Mouse (Mus musculus): ENCODE data around the gene Cenpt.
"Not testable (repeated sequence)": the region's sequence is repeated elsewhere in the genome, so short reads cannot be mapped to it uniquely, and the experiment has no call there.

Cenpt gene

GRCm38 (mm10) chr8:105854303-105854702 is 1.2 kb upstream of the Cenpt start:
- peak in 1 of 2 experiments; percentile 14 for DNase-seq (ENCODE audit: low spot score in 2 of 2)

- no peak for DNase-seq (ENCODE audit: low spot score in 2 of 2)
Observed at GRCm38 (mm10) chr8:105852146-105852729, 840 bp downstream of the Cenpt start.

- peak; percentile 89 to 91 for DNase-seq (ENCODE audit: low spot score in 2 of 2)
Observed at GRCm38 (mm10) chr8:105851651-105852143, 1.4 kb downstream of the Cenpt start.

- no peak for DNase-seq (ENCODE audit: low spot score in 2 of 2)
Observed at GRCm38 (mm10) chr8:105850611-105851010, 2.5 kb downstream of the Cenpt start.

GRCm38 (mm10) chr8:105850014-105850413 is 3.1 kb downstream of the Cenpt start:
- DNase-seq (ENCODE audit: low spot score in 2 of 2), result no peak

- DNase-seq (ENCODE audit: low spot score in 2 of 2), result no peak
Observed at GRCm38 (mm10) chr8:105846678-105847077, 6.4 kb downstream of the Cenpt start.

GRCm38 (mm10) chr8:105839209-105839608 is 13.9 kb downstream of the Cenpt start:
- DNase-seq (ENCODE audit: low spot score in 2 of 2), result no peak

GRCm38 (mm10) chr8:105836991-105837390 is 16.1 kb downstream of the Cenpt start:
- no peak for DNase-seq (ENCODE audit: low spot score in 2 of 2)

- peak; percentile 75 to 90 for DNase-seq (ENCODE audit: low spot score in 2 of 2)
Observed at GRCm38 (mm10) chr8:105835318-105835717, 17.8 kb downstream of the Cenpt start.

- DNase-seq (ENCODE audit: low spot score in 2 of 2), result not testable (repeated sequence)
Observed at GRCm38 (mm10) chr8:105833740-105834139, 19.3 kb downstream of the Cenpt start.

- DNase-seq (ENCODE audit: low spot score in 2 of 2), result peak; percentile 94 to 97
Observed at GRCm38 (mm10) chr8:105826861-105827848, 25.9 kb downstream of the Cenpt start, which contains the start of the genes Ranbp10 and Tsnaxip1. Gene Ranbp10, minus strand, starts transcription at chr8:105827350. Gene Tsnaxip1, plus strand, starts transcription at chr8:105827731.

- no peak for DNase-seq (ENCODE audit: low spot score in 2 of 2)
Observed at GRCm38 (mm10) chr8:105826379-105826778, 26.7 kb downstream of the Cenpt start.

GRCm38 (mm10) chr8:105825506-105825905 is 27.6 kb downstream of the Cenpt start:
- no peak for DNase-seq (ENCODE audit: low spot score in 2 of 2)

- no peak for DNase-seq (ENCODE audit: low spot score in 2 of 2)
Observed at GRCm38 (mm10) chr8:105820925-105821324, 32.2 kb downstream of the Cenpt start.

GRCm38 (mm10) chr8:105819659-105820058 is 33.4 kb downstream of the Cenpt start:
- no peak for DNase-seq (ENCODE audit: low spot score in 2 of 2)

GRCm38 (mm10) chr8:105813241-105813640 is 39.8 kb downstream of the Cenpt start:
- DNase-seq (ENCODE audit: low spot score in 2 of 2), result no peak

- no peak for DNase-seq (ENCODE audit: low spot score in 2 of 2)
Observed at GRCm38 (mm10) chr8:105812511-105812910, 40.6 kb downstream of the Cenpt start.

GRCm38 (mm10) chr8:105811543-105811942 is 41.5 kb downstream of the Cenpt start:
- DNase-seq (ENCODE audit: low spot score in 2 of 2), result no peak

- no peak for DNase-seq (ENCODE audit: low spot score in 2 of 2)
Observed at GRCm38 (mm10) chr8:105811061-105811460, 42.0 kb downstream of the Cenpt start.

- no peak for DNase-seq (ENCODE audit: low spot score in 2 of 2)
Observed at GRCm38 (mm10) chr8:105810245-105810786, 42.8 kb downstream of the Cenpt start.

GRCm38 (mm10) chr8:105808480-105808879 is 44.6 kb downstream of the Cenpt start:
- DNase-seq (ENCODE audit: low spot score in 2 of 2), result no peak

- no peak for DNase-seq (ENCODE audit: low spot score in 2 of 2)
Observed at GRCm38 (mm10) chr8:105807766-105808165, 45.3 kb downstream of the Cenpt start.

Measured in thymus, postnatal 10 days (tissue).